Mouse (Mus musculus) adrenal gland, postnatal 4 days (tissue): ENCODE data around the gene Etfdh. TPM values are rescaled to one million over a fixed set of nuclear protein-coding genes. Genes with fewer than 3 reads are reported as not detected.
"Not testable (repeated sequence)": the region's sequence is repeated elsewhere in the genome, so short reads cannot be mapped to it uniquely, and the experiment has no call there.

Experiments used
- DNase-seq, 2 experiments: peaks; one replicate each; pipeline ENCODE4 v3.0.0; 2021 to 2022; ENCODE audit warnings: low spot score in 2 of 2, mixed read lengths in 2 of 2
- total RNA-seq, 2 experiments: library from RNA; stranded (reverse); gene quantifications; 2 replicates each; pipeline ENCODE4 v1.2.3; 2021

Etfdh gene
- total RNA-seq, 2 experiments from 2014 or later: 158 to 202 TPM

DNA sequence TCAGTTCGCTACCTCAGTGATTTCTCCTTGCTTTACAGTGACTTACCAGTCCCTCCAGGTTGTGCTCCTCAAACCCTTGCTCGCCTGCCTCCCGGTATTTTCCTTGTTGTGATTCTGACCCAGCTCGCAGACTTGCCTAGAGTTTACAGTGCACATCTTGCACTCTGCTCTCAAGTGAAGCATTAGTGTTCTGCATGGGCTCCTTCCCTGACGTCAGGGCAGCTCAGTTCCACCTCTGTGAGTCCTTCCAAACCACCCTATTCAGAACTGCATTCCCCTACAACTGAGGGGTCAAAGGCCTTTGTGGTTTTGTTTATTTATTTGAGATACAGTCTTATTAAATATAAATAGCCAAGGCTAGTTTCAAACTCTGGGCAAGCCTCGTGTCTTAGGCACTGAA is 51.1 kb downstream of the Etfdh start:
- DNase-seq: no peak

DNA sequence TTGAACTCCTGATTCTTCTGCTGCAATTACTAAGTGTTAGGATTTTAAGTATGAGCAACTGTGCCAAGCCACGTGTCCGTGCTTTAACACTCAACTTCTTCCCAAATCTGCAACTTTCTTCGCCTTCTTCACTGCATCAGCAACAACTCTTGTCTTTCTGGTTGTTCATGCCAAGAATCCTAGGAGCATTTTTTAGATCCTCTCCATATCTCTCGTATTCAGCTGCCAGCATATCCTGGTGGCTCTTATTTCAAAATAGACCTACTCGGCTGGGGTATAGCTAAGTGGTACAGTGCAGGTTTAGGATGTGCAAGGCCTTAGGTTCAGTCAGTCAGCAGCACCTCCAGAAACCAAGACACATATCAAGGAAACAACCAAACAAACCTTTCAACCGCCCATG is 51.7 kb downstream of the Etfdh start:
- DNase-seq: no peak

DNA sequence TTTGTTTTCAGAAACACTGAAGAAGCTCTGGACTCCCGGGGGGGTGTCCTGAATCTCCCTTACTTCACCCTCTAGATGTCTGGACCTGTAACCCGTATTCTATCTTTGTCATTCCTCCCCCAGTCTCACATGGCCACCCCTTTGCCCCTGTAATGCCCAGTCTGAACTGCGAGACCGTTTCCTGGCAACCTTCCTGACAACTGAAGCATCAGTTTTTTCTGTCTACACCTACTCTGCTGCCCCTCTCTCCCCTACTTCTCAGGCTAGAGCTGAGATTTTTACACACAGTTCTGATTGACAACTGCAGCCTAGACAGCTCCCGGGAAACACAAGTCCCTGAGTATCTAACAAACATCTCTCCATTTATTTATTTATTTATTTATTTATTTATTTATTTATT is 52.4 kb downstream of the Etfdh start:
- DNase-seq: no peak

DNA sequence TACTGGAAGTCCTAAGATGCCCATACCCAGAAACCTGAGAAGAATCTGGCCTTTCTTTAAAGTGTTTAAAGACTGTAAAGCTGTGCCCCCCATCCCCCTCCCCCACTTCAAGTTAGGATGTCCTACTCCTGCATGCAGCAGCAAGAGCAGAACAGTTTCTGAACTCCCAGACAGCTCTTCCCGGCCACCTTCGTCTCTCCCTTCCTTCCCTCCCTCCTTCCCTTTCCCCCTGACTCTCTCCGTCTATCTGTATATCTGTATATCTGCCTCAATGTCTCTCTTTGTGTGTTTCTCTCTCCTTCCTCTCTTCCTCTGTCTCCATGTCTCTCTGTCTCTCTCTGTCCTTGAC is 52.9 kb downstream of the Etfdh start:
- no peak for DNase-seq

DNA sequence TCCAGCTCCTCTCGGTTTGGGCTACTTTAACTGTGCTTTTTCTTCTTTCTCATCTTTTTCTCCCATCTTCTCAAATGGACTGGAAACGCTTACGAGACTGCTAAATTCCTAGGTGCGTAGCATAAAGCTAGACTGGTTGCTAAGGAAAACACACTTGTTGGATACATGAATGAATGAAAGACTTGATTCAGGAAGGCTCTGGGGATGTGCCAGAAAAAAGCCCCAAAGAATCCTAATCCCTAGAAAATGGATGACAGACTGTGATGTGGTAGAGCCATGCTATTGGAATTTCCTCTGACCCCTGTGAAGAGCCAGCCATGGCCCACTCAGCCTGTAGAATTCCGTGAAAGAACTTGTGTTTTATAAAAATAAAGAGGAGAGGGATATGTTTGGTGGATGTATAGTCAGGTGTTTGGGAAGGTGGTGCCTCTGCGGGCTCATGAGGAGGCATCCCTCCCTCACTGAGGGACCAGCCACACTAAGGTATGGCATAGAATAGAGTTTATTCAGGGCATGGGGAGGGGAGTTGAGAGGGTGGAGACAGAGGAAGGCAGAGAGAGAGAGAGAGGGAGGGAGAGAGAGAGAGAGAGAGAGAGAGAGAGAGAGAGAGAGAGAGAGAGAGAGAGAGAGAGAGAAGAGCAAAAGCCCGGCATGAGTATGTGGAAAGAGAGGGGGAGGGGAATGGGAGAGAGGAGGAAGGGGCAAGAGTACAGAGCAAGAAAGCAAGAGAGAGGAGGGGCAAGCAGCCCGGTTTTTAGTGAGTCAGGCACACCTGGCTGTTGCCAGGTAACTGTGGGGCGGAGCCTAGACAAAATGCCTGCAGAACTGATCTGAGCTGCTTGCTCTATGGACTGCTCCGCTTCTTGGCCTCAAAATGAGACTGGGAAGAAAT is 53.5 kb downstream of the Etfdh start:
- no peak for DNase-seq

DNA sequence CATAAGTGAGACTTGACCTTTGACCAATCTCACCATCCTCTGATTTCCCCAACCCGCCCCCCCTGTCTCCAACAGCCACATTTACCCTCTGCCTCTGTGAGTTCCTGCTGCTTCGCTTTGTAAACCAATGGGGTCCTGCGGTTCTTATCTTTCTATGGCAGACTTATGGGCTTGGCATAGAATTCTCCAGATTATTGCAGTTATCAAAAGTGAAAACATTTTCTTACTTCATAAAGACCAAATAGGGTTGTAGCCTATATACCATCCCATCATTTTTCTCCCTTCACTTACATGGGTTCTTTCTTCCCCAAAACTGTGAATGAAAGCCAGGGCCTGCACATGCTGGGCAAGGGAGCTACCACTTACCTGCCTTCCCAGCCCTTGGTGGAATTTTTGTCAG is 55.0 kb downstream of the Etfdh start:
- DNase-seq: no peak

DNA sequence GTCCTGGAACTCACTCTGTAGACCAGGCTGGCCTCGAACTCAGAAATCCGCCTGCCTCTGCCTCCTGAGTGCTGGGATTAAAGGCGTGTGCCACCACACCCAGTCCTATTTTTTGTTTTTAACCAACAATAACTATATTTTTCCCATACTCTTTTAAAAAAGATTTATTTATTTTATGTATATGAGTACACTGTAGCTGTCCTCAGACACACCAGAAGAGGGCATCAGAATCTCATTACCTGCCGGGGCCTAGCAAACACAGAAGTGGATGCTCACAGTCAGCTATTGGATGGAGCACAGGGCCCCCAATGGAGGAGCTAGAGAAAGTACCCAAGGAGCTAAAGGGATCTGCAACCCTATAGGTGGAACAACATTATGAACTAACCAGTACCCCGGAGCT is 55.9 kb downstream of the Etfdh start:
- not testable (repeated sequence) for DNase-seq

DNA sequence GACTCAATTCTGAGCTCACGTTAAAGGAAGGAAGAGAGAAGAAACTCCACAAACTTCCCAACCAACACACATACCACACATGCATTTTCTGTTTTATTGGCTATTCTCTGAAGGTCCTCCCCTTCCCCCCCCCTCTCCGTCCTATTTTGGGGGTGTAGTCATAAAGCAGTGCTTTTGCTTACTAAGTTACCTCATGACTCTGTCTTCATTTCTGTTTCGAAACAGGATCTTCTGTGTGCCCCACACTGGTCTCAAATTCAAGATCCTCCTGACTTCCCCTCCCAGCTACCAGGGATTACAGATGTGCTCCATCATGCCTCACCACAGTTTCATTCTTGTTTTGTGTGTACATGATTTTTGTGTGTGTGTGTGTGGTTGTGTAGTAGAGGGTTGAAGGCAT is 56.9 kb downstream of the Etfdh start:
- no peak for DNase-seq

DNA sequence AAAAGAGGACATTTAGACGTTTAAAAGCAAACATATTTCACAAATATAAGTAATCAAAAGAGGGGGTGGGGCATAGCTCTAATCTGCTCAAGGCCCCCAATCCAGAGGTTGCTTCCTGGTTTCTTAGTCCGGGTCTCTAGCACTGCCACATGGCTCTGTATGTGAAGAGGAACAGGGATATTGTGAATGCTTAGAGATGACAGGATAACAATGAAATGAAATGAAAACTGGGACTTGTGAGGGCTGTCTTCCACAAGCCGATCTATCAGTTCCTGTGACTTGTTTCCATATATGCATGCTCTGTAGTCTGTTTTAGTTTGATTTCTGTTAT is 60.0 kb downstream of the Etfdh start:
- no peak for DNase-seq

DNA sequence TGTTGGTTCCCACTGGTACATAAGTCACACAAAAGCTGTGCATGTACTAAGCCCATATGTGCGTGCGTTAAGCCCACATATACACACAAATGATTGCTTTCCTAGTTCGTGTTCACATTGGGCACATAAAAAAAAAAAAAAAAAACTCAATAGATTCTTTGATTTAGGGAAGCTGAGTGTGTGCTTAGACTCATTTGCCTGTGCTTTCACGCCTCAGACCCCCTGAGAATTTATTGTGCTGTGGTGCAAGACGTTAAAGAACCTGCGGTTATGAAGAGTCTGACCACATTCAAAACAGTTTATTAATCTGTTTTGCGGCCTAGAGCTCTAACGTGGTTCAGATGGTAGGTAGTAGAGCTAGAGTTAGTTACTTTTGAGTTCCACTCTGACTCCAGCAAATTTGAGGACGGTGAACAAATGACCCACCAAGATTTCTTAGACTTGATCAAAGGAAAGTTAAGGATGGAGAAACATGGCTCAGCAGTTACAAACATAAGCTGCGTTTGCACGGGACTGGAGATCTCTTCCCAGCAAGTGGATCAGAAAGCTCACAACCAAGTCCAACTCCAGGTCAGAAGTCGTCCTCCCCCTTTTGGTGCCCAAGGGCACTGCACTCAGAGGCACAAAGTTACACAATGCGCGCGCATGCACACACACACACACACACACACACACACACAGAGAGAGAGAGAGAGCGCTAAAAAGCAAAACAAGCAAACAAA is 60.5 kb downstream of the Etfdh start:
- DNase-seq: no peak

DNA sequence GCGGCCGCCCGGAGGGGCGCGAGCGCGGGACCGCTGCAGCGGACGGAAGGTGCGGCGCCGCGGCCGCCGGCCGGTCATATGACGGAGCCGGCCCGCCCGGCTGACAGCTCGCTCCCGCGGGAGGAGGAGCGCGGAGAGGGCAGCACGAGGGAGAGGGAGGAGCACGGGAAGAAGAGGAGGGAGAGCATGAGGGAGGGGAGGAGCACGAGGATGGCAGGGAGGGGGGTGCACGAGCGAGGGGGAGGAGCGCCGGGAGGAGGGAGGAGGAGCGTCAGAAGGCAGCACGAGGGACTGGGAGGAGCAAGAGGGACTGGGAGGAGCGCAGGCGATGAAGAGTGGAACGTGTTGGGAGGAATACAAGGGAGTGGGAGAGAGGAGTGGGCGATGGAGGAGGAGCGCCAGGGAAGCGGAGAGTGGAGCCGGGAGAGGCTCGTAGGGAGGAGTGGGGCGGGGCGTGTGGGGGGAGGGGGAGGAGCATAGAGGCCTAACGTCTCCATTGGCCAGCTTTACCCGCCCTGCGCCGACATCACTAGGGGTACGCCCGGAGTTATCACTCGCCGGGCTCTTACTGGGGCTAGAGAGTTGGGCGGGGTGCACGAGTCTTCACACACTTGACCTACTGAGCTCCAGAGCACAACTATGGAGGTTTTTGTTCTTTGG is 61.5 kb downstream of the Etfdh start, which contains the start of gene Fnip2:
Gene Fnip2 (minus strand): TSS at position 94 of the 660 bp plus-strand sequence.
- peak; percentile 38 to 72 for DNase-seq

DNA sequence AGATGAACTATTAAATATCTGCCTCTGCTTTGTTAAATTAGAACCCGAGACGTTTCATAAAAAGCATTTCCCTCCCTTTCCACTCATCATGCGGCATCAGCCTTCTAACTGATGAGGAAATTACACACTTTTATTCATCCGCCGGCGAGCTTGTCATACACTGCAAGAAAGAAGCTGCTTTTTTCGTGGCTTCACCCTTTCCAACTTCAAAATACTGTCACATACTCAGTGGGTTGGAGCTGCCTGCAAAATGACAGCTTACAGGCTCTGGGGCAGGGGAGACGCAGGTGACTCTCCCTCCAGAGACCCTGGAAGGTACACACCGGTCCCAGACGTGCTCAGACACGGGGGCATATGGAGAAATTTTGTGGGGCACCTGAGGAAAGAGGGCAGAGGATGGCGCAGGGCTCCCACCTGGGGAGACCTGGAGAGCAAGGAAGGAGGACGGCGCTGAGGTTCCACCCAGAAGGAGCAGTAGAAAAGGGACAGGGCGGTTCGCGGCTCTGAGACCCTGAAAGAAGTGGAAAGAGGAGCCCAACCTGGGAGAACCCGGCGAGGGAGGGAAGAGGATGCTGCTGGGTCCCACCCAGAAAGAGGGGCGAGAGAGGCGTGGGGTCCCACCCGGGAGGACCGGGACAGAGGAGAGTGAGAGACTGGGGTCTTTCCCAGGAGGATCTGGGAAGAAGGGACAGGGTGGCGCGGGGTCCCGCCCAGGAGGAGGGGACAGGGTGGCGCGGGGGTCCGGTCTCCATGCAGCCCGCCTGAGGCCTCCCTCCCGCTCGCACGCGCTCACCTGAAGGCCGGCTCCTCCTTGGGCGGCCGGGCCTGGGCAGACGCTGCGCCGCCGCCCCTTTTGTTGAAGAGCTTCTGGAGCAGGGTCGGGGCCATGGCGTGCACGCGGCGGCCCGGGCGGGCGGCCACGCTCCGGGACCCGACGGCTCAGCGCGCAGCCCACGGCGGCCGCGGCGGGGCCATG is 62.3 kb downstream of the Etfdh start:
- peak in 1 of 2 experiments; percentile 10 for DNase-seq

DNA sequence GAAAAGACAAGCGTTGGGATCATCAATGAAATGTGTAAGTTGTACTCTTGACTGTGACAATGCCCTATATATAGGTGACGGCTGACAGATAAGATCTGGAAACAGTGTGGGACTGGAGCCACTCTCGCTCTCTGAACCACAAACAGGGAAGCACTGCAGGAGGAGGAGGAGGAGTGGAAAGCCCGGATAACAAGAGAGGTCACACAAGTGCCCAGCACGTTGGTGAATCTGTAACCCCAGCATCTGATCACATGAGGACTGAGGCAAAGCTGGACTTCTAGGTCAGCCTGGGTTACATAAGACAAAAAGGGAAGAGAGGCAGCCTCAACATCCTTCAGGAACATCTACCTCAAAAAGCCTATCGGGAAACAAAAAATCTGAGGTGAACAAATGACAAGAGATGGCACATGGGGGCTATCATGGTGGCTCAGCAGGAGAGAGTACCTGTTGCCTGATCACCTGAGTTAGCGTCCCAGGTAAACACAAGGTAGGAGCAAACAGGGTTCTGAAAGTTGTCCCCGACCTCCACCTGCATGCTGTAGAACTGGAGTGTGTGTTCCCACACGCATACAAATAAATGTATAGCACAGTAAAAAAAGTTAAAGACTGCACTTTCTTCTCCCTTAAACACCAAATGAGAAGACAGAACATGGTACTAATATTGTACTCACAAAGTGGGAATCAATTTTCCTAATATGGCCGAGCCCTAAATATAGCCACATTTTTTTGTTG is 64.3 kb downstream of the Etfdh start:
- no peak for DNase-seq

DNA sequence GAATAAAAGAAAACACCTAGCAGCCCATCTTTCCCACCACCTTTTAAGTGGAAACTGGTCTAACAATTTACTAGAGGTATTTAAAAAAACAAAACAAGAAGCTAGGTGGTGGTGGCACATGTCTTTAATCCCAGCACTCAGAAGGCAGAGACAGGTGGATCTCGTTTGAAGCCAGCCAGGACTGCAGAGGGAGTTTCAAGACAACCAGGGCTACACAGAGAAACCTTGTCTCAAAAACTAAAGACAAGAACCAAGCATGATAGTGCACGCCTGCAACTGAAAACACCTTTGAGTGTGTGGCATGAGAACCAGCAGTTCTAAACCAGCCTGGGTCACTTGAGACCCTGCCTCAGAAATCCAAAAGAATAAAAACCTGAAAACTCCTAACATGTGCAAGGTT is 65.8 kb downstream of the Etfdh start:
- DNase-seq: no peak

DNA sequence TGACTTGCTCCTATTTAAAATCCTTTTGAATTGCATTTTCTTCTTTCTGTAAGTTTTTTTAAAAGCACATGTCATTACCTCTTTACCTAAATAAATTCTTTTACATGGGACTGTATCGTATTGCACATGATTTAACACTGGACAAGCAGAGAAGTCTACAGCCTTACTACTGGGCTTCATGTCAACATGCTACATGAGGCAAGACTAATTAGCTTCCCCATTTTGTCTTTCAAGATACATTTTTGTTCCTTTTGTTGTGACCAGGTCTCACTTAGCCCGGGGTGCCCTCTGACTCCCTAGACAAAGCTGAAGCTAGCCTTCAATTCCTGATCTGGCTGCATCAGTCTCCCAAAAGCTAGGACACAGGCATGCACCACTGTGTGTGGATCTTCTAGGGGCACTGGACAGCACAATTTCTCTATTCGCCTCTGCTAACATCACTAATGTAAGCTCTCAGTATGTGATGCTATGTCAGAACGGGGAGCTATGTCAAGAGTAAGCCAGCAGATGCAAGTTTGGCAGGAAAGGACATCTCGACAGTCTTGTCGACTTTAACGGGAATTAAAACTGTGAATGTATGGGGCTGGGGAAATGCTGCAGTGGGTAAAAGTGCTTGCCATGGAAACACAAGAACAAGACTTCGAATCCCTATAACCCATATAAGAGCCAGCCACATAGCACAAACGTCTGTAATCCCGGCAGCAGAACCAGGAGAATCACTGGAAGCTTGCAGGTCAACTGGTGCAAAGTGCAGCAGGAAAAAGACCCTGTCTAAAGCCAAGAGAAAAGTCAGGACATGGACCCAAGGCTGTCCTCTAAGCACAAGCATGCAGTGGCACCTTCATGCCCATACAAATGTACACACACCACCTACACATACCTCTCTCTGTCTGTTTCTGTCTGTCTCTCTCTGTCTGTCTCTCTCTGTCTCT is 67.2 kb downstream of the Etfdh start:
- DNase-seq: no peak

DNA sequence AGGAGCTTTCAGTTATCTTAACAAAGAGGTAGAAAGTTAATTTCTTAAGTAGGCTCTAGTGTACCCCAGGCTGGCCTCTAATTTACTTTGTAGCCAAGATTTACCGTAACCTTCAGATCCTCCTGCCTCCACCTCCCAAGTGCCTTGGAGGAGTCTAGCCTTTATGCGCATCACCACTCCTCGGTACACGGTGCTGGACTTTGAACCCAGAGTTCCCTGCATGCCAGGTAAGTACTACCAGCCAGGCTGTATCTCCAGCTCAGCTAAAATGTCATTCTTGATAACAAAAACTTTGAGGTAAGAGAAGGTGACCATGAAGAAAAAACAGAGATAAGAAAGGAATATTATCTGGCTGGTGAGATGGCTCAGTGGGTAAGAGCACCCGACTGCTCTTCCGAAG is 68.7 kb downstream of the Etfdh start:
- no peak for DNase-seq

DNA sequence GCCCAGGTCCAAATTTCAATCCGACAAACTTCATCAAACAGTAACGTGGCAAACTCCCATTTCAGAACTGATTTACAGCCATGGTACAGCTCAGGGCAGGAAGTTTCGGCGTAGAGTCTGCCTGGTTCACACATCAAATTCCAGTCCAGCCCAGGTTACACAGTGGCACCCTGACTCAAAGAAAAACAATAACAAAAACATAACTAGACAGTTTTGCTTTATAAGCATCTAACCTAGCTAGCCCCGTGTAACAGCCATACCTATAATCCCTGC is 69.6 kb downstream of the Etfdh start:
- no peak for DNase-seq

DNA sequence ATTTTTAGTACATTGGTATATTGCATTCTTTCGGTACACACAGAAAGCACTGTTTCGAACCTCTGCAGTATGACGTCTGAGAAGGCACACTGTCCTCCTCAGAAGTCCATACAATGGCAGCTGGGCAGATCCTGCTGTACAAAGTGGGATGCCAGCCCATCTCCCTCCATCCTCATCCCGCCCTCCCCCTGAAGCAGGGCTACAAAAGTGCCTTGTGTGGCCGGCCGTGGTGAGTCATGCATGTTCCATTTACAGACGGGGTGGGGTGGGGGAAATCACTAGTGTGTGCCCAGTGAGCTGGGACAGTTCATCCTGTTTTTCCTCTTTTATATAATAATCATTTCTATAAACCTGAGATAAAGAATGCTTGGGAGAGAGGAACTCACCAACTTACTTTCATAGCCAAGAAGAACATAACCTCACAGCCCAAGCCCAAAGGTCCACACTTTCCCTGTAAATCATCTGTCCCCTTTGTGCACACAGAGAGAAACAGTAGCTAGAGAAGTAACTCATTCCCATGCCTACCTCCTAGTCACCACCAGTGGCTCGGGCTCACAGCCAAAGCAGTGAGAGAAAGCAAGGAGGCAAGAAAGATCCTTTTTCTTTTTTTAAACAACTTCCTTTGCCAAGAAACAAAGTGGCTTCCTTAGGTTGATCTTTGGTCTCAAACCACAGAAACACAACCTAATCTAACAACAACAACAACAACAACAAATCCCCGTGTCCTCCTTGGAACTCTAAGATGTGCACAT is 70.1 kb downstream of the Etfdh start:
- no peak for DNase-seq

DNA sequence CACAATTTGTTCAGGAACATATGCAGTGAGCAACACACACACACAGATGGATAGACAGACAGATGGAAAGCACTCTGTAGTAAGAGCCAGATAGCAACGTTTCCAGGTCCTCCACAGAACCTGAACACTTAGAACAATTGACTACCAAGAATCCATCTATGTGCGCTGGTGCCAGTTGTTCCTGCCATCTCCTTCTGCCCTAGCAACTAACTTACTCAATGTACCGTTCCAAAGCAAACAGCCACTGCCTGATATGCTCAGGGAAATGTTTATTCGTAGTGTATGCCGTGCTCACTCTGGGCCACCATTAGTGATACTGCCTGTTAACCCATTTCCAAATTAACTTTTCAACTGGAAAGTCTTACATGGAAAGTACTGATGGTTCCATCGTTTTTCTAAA is 74.2 kb downstream of the Etfdh start:
- no peak for DNase-seq
